Mouse (Mus musculus): ENCODE measurements at regions not wholly inside any gene's neighbourhood (a gene's known extent, or its start where the extent isn't known, plus 50 kb on each side); places are given as distances from the start of the nearest gene placed in this dataset.

DNA sequence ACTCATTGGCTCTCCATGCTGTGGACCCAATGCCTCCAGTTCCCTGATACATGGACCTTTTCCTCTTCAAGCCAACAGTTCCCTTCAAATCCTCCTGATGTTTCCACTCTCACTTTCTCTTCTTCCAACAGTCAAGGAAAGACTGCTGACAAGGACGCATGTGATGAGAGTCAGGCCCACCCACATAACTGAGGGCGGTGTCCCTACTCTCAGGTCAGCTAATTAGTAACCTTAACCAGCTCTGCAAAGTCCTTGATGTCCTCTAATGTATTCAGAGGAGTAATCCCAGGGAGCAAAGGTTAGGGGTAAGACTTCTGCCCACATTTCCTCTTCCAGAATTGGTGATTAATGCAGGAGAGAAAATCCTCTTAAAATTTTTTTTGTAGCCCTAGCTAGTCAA, 139.7 kb downstream of the Ackr3 start:
- no peak for DNase-seq (ENCODE audit: low spot score)

DNA sequence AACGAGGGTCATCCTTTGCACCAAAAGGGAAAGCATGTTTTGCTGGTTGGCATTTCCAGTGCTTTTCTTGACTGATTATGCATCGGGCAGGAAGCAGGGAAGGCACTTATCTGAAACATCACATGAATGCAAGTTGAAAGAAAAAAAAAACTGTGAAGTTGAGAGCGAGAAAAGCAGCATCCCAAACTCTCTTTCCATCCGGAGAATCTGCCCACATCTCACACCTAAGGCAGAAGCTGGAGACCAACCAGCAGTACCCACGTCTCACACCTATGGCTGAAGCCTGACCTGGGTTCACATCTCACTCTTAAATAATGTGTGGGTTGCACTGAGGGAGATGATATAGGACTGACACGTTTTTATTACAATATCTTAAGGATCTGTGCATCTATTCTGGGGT, 143.3 kb downstream of the Ackr3 start:
- DNase-seq (ENCODE audit: low spot score), result no peak

DNA sequence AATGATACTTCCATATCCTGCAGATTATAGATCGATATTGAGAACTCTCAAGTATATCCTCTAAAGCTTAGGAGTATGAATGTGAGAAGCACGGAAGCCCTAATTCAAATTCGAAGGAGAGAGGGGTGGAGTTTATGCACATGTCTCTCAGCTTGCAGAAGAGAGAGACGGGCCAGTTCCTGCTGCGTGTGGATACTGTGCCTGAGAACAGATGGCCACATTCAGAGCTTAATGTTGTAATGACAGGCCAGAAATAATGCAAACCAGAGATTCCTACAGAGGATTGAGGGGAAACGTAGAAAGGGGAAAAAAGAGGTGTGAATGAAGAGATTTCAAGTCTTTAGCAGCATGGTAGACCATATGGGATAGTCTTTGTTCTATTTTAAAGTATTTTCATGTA, 145.8 kb downstream of the Ackr3 start:
- no peak for DNase-seq (ENCODE audit: low spot score)

DNA sequence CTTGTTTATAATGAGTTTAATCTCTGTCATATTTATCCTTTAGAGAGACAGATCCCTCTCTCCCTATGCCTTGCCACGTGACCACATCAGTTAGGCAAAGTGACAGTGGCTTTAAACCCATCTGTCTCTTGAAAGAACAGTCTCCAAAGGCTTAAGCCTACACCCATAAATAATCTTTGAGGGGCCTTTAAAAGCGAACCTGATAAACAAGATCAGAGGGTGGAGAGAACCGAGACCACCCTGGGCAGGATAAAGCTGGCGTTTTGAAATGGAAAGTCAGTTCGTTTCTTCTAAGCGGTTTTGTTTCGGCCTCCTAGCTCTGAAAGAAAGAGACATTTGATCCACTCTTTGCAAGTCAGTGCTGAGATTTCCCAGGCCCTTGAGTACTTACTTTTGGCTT, 149.5 kb downstream of the Ackr3 start:
- no peak for DNase-seq (ENCODE audit: low spot score)

DNA sequence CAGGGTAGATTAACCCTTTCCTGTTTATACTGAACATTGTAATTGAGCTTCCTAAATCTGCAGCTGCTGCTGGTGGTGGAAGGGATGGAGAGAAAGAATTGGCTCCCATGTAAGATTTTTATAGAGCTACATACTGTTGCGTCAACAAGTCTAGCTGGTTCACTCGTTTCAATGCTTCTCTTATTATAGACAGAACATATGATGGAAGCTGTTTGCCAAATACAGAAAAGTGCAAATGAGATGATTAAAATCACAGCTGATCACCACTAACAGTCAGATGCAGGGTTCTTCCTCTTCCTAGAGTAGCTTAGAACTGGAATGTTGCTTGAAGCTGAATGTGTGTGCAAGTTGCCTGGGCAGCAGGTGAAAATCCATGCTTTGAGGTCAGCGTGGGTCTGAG, 152.8 kb downstream of the Ackr3 start:
- DNase-seq (ENCODE audit: low spot score), result no peak

DNA sequence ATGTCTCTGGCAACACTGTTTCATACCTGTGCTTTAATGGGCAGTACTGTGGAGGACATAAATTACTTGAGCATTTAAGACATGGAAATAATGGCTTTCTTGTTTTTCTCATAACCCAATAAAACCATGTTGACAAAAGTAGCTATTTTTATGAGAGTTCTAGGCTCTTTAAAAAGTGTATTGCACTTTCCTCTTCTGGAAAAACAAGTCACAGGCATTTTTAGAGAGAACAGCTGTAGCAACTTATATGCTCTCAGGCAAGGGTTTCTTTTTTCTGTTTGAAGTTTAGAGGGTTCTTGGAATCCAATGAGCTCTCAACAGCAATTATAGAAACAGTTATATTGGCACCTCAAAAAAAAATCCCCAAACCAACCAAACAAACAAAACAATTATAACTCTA, 153.6 kb downstream of the Ackr3 start:
- DNase-seq (ENCODE audit: low spot score), result no peak

DNA sequence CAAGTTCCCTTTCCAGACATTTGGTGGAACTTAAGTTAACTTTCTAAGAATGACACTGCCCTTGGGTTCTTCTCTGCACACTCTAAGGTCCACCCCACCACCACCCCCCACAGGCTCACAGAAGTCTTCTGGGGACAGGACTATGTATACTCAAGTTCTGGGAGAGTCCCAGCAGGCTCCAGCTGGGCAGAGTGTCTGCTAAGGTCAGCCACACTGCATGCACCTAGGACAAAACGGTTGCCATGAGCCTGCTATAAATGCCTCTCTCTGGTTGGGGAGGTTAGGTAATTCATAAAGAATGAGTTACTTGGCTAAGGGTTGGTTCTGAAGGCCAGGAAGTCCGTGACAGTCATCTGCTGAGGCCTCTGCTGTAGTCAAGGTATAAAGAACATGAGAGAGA, 155.2 kb downstream of the Ackr3 start:
- no peak for DNase-seq (ENCODE audit: low spot score)

DNA sequence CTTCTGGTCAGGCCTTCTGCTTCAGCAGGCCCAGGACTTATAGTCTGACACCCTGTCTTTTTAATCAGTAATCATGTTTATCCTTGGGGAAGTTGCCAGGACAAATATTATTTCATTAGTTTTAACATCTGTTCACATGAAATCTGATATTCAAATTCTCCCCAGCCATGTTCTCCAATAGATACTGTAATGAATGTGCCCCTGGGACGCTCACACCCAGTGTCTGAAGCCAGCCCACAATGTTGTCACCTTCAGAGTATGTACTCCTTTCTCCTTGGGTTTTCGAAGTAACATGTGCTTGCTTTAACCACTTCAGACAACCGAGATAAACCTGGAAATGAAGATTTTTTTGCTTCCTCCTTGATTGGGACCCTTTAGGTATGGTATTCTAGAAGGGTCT, 156.3 kb downstream of the Ackr3 start:
- DNase-seq (ENCODE audit: low spot score), result no peak

DNA sequence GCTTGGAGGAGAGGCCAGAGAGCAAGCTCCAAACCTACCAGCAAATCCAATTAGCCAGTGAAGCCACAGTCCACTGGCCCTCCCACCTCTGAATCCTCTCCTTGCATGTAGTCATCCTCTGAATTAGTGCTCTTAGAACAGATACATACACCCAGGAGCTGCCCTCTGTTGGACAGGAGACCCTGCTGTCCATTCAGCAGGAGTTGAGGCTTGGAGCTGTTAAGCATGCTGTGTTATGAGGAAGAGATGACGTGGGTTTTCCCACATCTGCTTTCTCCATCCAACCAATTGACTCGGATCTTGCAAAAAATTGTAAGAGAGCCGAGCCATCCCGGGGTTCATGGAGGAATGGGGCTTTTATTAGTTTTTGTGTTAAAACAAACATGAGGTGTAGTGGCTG, 160.7 kb downstream of the Ackr3 start:
- DNase-seq (ENCODE audit: low spot score), result no peak

DNA sequence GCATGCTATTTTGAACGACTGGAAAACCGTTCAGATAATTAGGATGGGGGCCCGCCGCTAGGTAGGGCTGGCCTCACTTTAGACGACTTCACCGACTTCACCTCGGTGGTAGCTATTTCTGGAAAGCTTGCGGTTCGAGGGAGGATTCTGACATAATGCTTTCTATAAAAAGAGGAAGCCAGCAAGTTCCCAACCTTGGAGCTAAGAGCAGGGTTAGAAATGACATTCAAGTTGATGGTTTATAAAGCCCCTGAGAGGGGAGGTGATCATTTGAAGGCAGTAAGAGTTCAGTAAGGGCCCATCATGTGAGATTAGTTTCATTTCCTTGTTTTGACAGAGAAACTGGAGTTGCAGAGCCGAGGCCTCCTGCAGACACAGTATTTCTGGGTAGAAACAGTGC, 164.8 kb downstream of the Ackr3 start:
- DNase-seq (ENCODE audit: low spot score), result no peak

DNA sequence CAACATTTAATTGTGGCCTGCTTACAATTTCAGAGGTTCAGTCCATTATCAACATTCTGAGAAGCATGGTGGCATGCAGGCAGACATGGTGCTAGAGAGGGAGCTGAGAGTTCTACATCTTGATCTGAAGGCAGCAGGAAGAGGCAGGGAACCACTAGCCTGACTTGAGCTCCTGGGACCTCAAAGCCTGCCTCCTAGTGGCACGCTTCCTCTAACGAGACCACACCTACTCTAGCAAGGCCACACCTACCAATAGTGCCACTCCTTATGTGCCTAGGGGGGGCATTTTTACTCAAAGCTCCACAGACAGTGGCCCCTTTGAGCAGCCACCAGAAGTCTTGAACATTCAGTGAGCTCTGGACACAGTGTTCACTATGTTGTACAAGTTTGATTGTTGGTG, 165.5 kb downstream of the Ackr3 start:
- no peak for DNase-seq (ENCODE audit: low spot score)

DNA sequence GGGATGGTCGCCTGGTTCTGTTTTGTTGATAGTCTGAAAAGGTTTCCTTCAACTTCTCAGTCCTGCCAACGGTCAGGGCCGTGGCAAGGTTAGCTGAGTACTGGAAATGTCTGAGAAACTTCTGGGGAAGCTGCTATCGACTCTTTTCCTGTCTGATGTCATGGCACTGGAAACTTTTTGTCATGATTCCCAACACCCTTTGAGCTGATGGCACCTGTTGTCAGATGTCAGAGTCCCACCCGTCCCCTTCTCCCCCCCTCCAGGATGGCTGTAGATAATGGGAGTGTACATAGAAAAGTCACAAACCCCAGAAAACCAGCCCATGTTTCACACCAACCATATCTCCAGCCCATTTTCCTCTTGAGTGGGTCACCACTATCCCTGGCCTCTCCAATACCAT, 167.0 kb downstream of the Ackr3 start:
- no peak for DNase-seq (ENCODE audit: low spot score)

DNA sequence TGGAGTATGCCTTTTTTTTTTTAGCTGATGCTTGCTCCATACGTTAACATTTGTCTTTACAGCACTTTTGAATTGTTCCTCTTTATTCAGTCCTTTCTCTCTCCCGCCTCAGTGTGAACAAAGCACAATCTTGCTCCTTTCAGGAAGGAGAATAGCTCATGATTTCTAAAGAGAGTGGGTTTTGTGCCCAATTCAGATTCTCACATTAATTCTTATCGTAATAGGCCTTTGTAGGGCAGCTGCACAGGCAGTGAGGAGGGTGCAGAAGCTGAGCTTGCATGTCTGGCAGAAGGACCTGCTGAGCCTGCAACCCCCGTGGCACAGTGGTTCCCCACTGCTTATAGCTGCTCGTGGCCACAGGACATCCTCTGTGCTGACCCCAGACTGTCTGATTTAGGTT, 169.2 kb downstream of the Ackr3 start:
- no peak for DNase-seq (ENCODE audit: low spot score)

DNA sequence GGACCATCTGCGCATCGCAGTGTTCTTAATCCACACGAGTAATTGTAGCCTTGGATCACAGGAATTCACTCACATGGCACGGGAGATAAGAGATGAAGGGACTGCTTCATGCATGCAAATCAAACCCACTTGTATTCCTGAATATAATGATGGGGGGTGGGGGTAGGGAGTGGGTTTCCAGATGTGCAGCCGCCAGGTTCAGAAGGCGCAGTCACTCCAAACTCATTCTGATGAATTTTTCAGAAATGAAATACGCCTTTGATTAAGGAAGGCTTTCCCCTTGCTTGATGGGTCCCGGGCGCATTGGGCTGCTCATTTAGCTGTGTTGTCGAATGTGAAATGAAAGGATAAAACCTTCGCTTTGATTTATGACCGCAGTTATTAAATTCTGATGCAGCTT, 170.7 kb downstream of the Ackr3 start:
- DNase-seq (ENCODE audit: low spot score), result no peak

DNA sequence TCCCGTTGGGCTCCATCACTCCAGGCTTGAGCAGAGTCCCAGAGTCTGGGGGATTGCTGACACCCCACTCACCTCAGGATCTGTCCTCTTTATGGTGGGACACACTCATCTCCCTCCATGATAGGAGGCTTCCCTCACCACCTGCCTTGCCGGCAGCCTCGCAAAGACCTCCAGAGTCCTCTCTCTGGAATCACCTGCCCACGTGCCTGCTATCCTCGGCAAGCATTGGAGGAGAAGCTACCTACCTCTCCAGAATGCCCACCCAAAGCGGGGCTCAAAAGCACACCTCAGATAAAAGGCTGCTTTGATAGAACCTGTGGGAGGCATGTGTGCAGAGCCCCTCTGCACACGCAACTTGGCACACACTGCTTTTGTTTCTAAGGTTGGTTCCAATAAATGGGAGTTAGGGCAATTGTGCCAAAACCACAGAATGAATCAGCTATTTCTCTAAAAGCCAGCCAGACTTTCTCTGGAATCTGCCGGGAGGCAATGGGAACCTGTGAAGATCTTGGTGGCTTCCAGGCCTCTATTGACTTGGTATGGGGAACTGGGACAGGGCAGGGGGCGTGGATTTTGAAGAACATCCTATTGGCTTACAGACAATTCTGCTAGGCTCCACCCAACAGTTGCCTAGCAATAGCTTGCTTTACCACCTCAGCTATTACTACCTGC, 176.4 kb downstream of the Ackr3 start:
- DNase-seq (ENCODE audit: low spot score), result no peak

DNA sequence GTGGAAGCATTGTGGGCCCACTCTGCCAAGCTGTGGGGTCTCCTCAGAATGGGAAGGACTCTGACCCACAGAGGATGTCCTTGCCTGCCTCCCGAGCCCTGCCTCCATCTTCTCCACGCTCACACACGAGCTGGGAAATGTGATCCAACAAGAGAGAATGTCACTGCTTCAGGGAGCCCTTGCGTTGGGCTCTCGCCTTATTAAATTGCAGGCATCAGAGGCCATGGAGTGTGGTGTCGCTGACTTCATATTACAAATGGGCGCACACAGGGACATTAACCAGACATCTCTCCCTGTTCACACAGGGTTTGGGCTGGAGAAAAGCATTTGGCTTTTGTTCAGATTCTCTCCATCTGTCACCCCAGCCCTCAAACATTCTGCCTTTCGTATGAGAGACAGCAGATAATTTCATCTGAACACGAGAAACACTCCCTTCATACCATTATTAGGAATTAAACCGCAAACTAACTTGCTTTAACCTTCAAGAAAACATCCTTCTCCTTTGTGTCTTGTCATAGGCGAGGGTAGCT, 179.2 kb downstream of the Ackr3 start:
- DNase-seq (ENCODE audit: low spot score), result no peak

DNA sequence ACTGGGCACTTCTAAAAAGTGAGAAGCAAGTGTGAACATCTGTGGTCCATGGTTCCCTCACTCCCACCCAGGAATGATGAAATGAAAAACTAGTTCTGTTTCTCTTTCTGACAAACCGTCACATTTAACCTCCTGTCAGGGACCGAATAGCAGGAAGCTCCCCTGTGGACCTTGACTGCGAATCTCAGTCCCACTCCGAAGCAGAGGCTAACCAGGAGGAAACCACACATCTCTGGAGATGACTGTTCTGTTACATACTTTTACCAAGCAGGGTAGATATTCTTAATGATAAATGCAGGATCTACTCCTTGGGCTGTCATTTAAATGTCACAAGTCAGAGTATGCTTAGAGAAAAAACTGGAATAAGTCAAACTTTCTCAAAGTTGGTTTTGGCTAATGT, 181.2 kb downstream of the Ackr3 start:
- no peak for DNase-seq (ENCODE audit: low spot score)

DNA sequence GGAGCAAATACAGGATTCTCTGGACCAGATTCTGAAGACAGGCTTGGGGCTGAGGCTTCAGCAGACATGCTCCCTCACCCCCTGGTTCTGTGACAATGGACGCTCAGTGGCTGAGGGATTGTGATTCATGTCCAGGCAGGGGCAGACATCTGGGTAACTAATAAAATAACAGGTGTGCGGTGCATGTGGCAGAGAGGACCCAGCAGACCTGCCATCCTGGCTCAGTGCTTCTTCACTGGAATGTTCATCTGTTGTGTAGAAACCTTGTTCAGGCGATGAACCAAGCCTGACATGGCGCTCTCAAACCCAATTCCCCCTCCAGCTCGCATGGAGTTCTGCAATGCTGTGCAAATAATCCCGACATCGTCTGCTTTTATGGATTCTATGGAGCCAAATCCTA, 183.0 kb downstream of the Ackr3 start:
- DNase-seq (ENCODE audit: low spot score), result no peak

DNA sequence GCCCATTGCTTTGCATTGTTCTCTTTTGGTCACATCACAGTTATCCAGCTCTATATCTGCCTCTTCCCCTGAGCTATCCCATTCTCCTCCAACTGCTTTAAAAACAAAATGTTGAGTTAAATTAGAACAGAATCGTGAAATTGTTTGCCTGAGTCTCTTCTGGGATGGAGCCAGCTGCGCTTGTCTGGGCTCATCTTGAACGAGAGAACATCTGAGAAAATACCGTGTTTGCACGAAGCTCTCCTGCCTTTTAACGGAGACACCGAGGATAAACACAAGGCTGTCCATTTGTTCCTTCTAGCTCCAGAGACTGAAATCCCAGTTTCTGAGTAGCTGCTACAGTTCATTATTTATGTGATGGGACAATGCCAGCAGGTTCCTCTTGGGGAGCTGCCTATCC, 186.6 kb downstream of the Ackr3 start:
- DNase-seq (ENCODE audit: low spot score), result no peak

DNA sequence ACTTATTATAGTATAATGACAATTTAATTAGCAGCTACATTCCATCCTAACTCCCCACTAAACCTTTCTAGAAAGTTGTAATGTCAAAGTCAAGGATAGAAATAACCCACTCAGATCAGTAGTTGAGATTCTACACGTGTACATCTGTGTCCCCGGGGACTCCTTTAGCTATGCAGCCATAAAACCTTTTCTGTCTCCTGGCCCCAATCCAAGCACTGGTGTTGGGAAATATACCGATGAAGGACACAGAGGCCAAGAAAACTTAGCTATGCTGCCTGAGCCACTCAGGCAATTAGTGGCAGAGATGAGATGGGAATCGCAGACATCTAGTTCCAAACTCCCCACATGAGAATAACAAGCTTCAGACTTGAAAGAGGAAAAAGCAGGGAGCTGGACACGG, 190.1 kb downstream of the Ackr3 start:
- DNase-seq (ENCODE audit: low spot score), result no peak

DNA sequence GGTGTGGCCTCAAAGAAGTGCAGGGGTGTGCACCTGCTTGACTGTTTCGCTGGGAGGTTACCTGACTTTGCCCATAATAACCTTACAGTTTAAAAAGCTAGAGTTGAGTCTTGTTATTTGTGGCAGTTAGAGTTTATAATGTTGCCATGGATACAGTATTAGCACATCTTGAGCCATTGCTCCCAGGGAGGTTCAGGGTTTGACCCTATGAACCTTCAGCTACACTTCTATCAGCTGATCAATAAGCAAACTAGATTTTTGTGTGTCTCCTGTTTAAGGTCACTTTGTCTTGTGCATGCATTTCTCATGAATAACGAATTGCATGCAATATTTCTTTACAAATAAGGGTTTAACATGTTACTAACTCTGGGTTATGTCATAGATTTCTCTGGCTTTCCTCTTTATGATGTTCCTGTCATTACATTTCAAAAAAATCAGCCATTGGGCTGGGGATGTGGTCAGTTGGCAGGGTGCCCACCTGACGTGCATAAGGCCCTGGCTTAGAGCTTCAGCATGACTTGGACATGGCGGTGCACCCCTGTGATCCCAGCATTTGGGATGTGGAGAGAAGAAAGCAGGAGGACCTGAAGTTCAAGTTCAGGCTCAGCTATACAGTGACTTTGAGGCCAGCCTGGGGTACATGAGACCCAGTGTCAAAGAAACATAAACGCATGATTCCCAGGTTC, 191.7 kb downstream of the Ackr3 start:
- no peak for DNase-seq (ENCODE audit: low spot score)

DNA sequence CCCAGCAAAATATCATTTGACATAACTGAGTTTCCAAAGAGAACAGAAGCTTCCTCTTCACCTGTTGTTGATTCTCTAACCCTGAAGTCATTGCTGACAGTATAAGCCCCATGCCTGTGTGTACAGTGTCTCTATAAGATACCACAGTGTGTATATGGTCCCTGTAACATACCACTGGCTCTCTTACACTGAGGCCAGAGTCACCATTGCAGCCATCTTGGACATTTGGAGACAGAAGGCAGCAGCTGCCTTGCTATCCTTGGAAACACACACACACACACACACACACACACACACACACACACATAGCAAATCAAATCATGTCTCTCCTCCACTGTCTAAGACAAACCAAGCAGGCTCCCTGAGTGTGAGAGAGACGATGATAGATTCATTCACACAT, 192.9 kb downstream of the Ackr3 start:
- DNase-seq (ENCODE audit: low spot score), result no peak

DNA sequence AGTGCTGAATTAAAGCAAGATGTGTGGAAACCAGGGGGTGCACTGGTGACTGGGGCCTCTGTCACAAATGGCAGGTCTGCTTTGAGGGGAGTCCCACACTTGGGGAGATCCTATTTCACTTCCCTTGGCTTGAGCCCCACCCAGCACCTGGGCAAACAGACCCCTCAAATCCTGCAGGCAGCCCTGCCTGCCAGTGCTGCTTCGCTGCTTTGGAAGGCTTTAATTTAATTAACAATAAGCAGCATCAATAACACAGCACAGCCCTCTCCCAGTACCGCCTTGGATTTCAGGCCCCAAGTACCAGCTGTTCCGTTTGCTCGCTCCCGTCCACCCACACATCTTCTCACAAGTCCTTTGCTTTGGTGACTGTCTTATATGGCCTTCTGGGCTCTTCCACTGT, 193.6 kb downstream of the Ackr3 start:
- DNase-seq (ENCODE audit: low spot score), result no peak

DNA sequence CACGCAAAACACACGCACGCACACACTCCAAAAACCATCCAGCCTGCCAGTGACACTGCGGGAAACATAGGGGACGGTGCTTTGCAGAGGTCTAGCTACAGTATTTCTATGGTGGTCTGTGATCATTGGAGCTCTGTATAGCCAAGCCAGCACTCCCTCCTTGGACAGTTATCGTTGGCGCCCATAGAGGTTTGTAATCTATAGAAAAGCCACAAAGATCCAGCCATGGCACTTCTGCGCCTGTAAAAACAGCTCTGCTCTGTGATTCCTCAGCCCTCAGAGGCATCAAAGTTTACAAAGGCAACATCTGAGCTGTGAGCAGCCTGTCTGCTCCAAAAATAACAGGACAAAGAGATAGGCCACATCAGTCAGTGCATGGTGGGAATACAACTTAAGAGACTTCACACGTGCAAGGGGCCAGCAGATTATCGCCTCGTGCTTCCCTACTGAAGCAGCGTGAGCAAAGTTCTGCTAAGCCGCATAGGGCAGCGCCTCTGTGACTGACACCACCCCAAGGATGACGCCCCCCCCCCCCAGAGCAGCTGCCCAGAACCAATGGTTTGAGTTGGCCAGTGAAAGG, 194.7 kb downstream of the Ackr3 start:
- DNase-seq (ENCODE audit: low spot score), result no peak

All from urinary bladder, postnatal 10 days (tissue).